Mouse (Mus musculus) E14TG2a.4 (cell line): ENCODE results near the gene Hddc2.

Experiments
- CTCF ChIP-seq: conservative IDR thresholded peaks from 2 replicates; pipeline ENCODE4 v1.5.1; 2014; ENCODE audit warnings: low read length
- NANOG ChIP-seq: IDR thresholded peaks from 2 replicates; pipeline ENCODE4 v1.6.1; 2014; ENCODE audit warnings: borderline replicate concordance, low read length, mixed read lengths

DNA sequence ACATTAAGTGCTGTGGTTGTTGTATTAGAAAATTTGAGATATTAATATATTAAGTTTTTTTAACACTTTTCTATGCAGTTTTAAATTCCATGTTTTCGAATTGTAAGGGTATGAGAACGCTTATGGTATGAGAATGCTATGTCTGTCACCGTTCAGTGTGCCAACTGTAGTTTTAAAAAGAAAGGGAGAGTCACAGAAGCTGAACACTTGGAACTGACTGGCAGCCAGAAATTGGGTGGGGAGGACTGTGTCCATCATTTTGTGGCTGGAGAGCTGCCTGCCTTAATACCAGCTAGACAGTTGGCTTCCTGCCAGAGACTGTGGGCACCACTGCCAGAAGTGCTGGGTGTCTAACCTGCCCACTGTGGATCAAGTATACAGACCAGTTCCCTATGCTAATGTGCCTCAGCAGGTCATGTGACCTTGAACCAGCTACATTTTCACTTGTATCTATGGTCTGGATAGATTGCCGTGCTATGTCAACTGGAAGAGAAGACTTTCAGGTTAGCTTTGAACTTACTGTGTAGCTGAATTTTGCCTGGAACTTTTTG, 18.1 kb downstream of the Hddc2 start:
- TF ChIP-seq CTCF (no peak), NANOG (no peak)
